Mouse (Mus musculus): Measurements from ENCODE around the gene Olfr617.

Olfr617 gene

DNA sequence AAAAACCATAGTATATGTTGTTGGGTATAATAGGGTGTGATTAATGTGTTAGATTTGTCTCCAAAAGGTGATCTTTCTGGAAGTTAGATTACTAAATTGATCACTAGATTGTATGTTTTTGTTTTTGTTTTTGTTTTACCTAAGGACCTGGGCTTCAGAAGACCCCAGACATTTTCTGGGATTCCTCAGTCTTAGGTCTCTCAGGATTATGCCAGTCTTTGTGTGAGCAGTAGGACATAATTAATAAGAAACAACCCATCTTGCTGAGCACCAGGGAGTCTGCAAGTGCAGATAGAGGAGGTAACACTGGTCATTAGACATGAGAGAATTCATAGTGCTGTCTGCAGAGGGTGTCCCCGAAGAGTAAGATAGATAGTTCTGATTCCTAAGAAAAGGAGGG is at the start of gene Olfr617:
Gene Olfr617, plus strand, starts transcription at position 301 of the 400 bp plus-strand sequence.
- WGBS: 83% methylated on average over 1 of the region's 1 CpGs

DNA sequence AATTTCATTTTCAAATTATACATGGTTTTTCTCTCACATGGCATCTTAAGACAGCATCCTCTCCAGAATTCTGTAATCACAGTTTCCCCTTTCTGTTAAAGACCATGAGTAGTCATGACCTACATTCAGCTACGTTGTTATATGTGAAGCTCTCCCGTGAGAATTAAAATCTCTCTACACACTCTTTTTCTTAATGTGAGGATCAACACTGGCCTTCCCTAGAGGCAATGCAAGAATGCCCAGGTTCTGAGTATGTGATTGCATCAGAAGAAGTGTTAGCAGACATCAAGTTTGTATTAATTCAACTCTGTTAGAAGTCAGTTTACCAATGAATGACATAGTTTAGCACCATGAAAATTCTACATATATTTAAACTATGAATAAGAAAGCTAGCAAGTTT is 30.2 kb upstream of the Olfr617 start, which contains the start of gene Olfr612:
Gene Olfr612, minus strand, starts transcription at position 101 of the 400 bp plus-strand sequence.
- 66% methylated on average over 2 of the region's 2 CpGs for WGBS

DNA sequence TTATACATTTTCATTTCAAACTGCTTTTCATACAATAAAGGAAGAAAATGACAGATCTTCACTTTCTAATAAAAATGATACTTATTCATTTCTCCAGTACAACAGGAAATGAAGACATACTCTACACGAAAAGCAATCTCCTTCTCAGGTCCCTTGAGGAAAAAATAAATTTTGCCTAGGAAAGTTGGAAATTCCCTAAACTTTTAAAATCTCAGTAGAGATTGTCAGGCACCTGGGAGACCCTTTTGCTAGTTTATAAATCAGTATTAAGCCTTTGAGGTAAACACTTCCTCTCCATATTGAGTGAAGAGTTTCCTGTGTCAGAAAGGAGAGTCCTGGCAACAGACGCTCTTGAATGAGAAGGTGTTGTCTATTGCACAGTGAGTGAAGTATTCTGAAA is 25.1 kb upstream of the Olfr617 start, which contains the start of gene Olfr613:
Gene Olfr613, plus strand, starts transcription at position 301 of the 400 bp plus-strand sequence.
- 82% methylated on average over 2 of the region's 2 CpGs for WGBS

DNA sequence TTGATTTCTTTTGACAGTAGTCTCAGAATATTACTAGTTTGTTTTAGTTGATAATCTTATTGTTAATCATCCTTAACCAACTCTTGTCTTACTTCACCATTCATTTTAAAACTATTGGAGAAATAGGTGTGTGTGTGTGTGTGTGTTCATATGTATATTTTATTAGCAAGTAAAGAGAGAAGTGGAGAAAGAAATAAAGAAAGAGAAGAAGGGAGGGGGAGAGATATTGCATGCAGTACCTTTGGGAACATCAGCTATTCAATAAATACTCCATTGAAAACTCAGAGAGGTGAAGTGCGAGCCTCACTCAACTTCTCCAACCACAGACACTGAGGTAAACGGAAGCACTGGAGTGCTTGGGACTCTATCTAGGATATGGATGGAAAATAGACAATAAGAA is 17.1 kb upstream of the Olfr617 start, which contains the start of gene Olfr615:
Gene Olfr615, plus strand, starts transcription at position 301 of the 400 bp plus-strand sequence.
- WGBS: 73% methylated on average over 2 of the region's 2 CpGs

DNA sequence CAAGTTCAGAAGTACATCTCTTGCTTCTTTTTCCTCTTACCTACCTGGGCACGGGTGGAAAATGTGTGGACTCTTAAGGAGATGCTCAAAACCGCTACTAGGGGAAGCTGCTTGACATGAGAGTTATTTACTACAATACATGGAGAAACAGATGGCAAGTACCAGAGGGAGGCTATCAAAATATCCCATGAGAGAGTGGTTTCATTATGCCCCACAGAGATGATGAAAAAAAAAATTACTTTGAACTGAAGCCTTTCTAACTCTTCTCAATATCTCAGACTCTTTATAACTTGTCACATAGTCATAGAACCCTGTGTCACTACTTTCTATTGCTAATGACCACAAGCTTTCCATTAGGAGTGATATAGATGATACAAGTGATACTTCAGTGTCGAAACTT is 3.8 kb upstream of the Olfr617 start, which contains the start of gene Olfr616:
Gene Olfr616, minus strand, starts transcription at position 101 of the 400 bp plus-strand sequence.
- 75% methylated on average over 3 of the region's 3 CpGs for WGBS

DNA sequence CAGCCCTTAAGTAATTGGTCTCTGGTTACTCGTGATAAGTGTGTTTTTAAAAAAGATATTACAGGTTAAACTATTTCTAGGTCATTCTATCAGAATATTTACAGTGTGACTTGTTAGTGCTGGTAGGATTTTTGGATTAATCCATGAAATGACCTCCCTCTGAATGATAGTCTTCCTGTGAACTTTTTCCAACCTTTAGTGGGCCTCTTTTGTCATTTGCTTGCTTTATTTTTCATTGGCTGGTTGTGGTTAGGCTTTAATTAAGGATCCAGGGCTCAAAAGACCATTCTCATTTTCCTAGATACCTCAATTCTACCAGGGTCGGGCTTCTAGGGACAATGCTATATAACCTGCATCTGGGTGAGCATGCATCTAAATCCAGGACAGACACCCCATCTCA is 16.9 kb downstream of the Olfr617 start, which contains the start of gene Olfr618:
Gene Olfr618, plus strand, starts transcription at position 301 of the 400 bp plus-strand sequence.
- WGBS: 55% methylated on average over 2 of the region's 2 CpGs

DNA sequence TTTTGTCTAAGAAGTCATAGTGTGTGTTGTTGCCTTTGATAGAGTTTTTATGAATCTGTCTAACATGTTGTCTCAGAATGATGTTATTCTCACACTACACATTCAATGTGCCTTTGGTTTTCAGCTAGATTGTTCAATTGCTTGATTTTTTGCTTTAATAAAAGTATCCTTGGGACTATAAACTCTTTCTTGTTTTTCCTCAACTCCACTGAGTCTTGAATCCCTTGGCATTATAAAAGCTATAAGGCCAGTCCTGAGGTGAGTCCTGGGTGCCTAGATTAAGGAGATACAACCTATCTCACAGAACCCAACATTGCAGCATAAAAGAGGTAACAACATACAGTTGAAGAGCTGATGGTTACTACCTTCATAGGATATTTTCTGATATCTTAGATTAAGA is 27.4 kb downstream of the Olfr617 start, which contains the start of gene Olfr619:
Gene Olfr619, plus strand, starts transcription at position 301 of the 400 bp plus-strand sequence.

DNA sequence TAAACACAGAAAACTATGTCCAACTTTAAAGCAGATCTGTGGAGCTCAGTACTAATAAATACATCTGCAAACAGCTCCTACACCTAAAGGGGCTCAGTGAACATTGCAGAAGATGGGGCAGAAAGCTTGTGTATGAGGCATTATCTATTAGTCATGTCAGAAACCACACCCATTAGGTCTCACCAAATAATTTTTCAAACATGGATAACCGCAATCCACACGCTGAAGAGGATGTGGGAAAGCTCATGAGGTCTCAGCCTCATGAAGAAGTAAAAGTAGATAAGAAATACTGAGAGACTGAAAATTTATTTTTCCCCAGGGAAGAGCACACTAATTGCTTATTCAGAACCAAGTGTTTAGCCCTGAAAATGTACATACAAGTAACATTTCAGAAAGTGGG is 34.6 kb downstream of the Olfr617 start:
- 75% methylated on average over 2 of the region's 2 CpGs for WGBS

DNA sequence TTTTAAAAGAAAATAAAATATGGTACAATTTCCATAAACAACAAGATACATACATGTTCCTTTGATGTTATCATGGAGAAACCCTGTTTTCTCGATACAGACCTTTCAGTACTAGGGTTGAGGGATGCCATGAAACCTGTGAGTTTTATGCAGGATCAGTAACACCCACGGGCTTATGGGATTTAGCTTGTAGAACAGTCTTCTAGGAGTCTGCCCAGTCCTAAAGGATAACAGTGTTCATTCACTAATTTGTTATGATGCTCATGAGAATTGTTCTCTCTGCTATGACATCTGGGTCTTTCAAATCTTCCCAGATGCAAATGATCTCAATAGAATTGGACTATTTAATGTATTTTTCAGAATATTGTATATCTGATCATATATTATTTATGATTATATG is 39.6 kb downstream of the Olfr617 start, which contains the start of gene Olfr620:
Gene Olfr620, minus strand, starts transcription at position 101 of the 400 bp plus-strand sequence.
- 76% methylated on average over 2 of the region's 2 CpGs for WGBS
